Mouse (Mus musculus) heart, postnatal 4 days (tissue): ENCODE results near the gene Steap3. TPM values are rescaled to one million over a fixed set of nuclear protein-coding genes. Genes with fewer than 3 reads are reported as not detected.

ENCODE experiments used
- DNase-seq: peaks from one replicate; pipeline ENCODE4 v3.0.0; 2021
- total RNA-seq, 2 experiments: library from RNA; stranded (reverse); gene quantifications; 2 replicates each; pipeline ENCODE4 v1.2.3; 2021

Gene Steap3
- total RNA-seq, 2 experiments from 2014 or later: 24.3 to 24.8 TPM

GRCm38 (mm10) chr1:120145527-120146216 lies 126.8 kb downstream of the Steap3 start:
- DNase-seq: no peak

GRCm38 (mm10) chr1:120142551-120142950 lies 130.0 kb downstream of the Steap3 start:
- DNase-seq: peak; percentile 78

Other genes starting within 250 kb of the Steap3 start
- 1 to 10 TPM; 3.6 to 5.5 TPM for gene Tmem37, start 198.6 kb downstream of the Steap3 start, total RNA-seq
- 100 to 1,000 TPM; 404 to 419 TPM for gene Dbi, start 151.6 kb downstream of the Steap3 start, total RNA-seq
- 10 to 100 TPM in 1 of 2 experiments, 1 to 10 TPM in 1; 6.6 to 10.3 TPM for gene 3110009E18Rik, start 151.5 kb downstream of the Steap3 start, total RNA-seq
- not detected for gene C1ql2, start 67.9 kb upstream of the Steap3 start, total RNA-seq
- under 1 TPM in 1 of 2 experiments, not detected in 1; 0.14 TPM for gene Marco, start 232.3 kb upstream of the Steap3 start, total RNA-seq